Mouse (Mus musculus): Measurements from ENCODE around the gene Il22.
"Not testable (repeated sequence)": the region's sequence is repeated elsewhere in the genome, so short reads cannot be mapped to it uniquely, and the experiment has no call there.

The Il22 gene

GRCm38 (mm10) chr10:118204642-118205041 lies at the start of gene Il22:
Gene Il22 (plus strand): TSS chr10:118204942.
- DNase-seq (ENCODE audit: low spot score in 2 of 2), result no peak

GRCm38 (mm10) chr10:118155932-118156331 lies 48.8 kb upstream of the Il22 start:
- DNase-seq (ENCODE audit: low spot score in 2 of 2), result no peak

- no peak for DNase-seq (ENCODE audit: low spot score in 2 of 2)
Measured at GRCm38 (mm10) chr10:118161131-118161530, 43.6 kb upstream of the Il22 start.

- no peak for DNase-seq (ENCODE audit: low spot score in 2 of 2)
Measured at GRCm38 (mm10) chr10:118169212-118169611, 35.5 kb upstream of the Il22 start.

GRCm38 (mm10) chr10:118172416-118172815 lies 32.3 kb upstream of the Il22 start:
- no peak for DNase-seq (ENCODE audit: low spot score in 2 of 2)

GRCm38 (mm10) chr10:118172876-118173275 lies 31.9 kb upstream of the Il22 start:
- no peak for DNase-seq (ENCODE audit: low spot score in 2 of 2)

GRCm38 (mm10) chr10:118175542-118175941 lies 29.2 kb upstream of the Il22 start:
- not testable (repeated sequence) for DNase-seq (ENCODE audit: low spot score in 2 of 2)

- no peak for DNase-seq (ENCODE audit: low spot score in 2 of 2)
Measured at GRCm38 (mm10) chr10:118178735-118179151, 26.0 kb upstream of the Il22 start.

- DNase-seq (ENCODE audit: low spot score in 2 of 2), result no peak
Measured at GRCm38 (mm10) chr10:118179265-118179664, 25.5 kb upstream of the Il22 start.

- DNase-seq (ENCODE audit: low spot score in 2 of 2), result not testable (repeated sequence)
Measured at GRCm38 (mm10) chr10:118195150-118195549, 9.6 kb upstream of the Il22 start.

GRCm38 (mm10) chr10:118215719-118216393 lies 11.1 kb downstream of the Il22 start:
- DNase-seq (ENCODE audit: low spot score in 2 of 2), result not testable (repeated sequence)

GRCm38 (mm10) chr10:118227629-118228028 lies 22.9 kb downstream of the Il22 start:
- DNase-seq (ENCODE audit: low spot score in 2 of 2), result not testable (repeated sequence)

GRCm38 (mm10) chr10:118232607-118233006 lies 27.9 kb downstream of the Il22 start:
- not testable (repeated sequence) for DNase-seq (ENCODE audit: low spot score in 2 of 2)

GRCm38 (mm10) chr10:118240680-118241079 lies 35.9 kb downstream of the Il22 start, which contains the start of gene Gm32717:
Gene Gm32717 (minus strand): TSS chr10:118240780.
- DNase-seq (ENCODE audit: low spot score in 2 of 2), result not testable (repeated sequence)

GRCm38 (mm10) chr10:118249006-118249595 lies 44.4 kb downstream of the Il22 start:
- DNase-seq (ENCODE audit: low spot score in 2 of 2), result not testable (repeated sequence)

GRCm38 (mm10) chr10:118250852-118251295 lies 46.1 kb downstream of the Il22 start:
- peak in 1 of 2 experiments; percentile 32 for DNase-seq (ENCODE audit: low spot score in 2 of 2)

- not testable (repeated sequence) for DNase-seq (ENCODE audit: low spot score in 2 of 2)
Measured at GRCm38 (mm10) chr10:118258388-118258787, 53.6 kb downstream of the Il22 start, which contains the start of gene Gm32802. Gene Gm32802 (plus strand): TSS chr10:118258688.
